Mouse (Mus musculus) heart, adult 2 months (tissue): Measurements from ENCODE around the gene Susd4. TPM values are rescaled to one million over a fixed set of nuclear protein-coding genes. Genes with fewer than 3 reads are reported as not detected.

Experiments
- DNase-seq, 2 experiments: peaks; one replicate each; pipeline ENCODE4 v3.0.0; 2021
- H3K27ac ChIP-seq: fragments of 200-600 bp; 2 replicates; pipeline ENCODE4 v1.8.1; 2022
- H3K27me3 ChIP-seq: fragments of 200-500 bp; 2 replicates; pipeline ENCODE4 v1.6.1; 2012; ENCODE audit warnings: mild to moderate bottlenecking, low read length, inconsistent platforms, mixed read lengths; ENCODE audit not compliant: control insufficient read depth, insufficient read depth
- H3K36me3 ChIP-seq: fragments of 200-500 bp; 2 replicates; pipeline ENCODE4 v1.6.1; 2012; ENCODE audit warnings: low read length, inconsistent platforms; ENCODE audit not compliant: control insufficient read depth, insufficient read depth
- H3K4me1 ChIP-seq: fragments of 200-500 bp; 2 replicates; pipeline ENCODE4 v1.6.1; 2011; ENCODE audit warnings: low read length; ENCODE audit not compliant: control insufficient read depth, insufficient read depth
- H3K4me3 ChIP-seq: fragments of 200-600 bp; 2 replicates; pipeline ENCODE4 v1.8.1; 2022
- H3K79me2 ChIP-seq: fragments of 200-500 bp; replicated peaks from 2 replicates; pipeline ENCODE4 v1.6.1; 2012; ENCODE audit warnings: mild to moderate bottlenecking, inconsistent platforms, low read length, moderate library complexity, mixed read lengths; ENCODE audit not compliant: control insufficient read depth, insufficient read depth
- H3K9ac ChIP-seq: fragments of 200-500 bp; 2 replicates; pipeline ENCODE4 v1.6.1; 2012; ENCODE audit warnings: low read depth, mild to moderate bottlenecking, control low read depth, inconsistent platforms, low read length, mixed read lengths
- CTCF ChIP-seq: fragments of 200-600 bp; IDR thresholded peaks from 2 replicates; pipeline ENCODE4 v1.8.1; 2022; ENCODE audit warnings: antibody characterized with exemption, mild to moderate bottlenecking, moderate library complexity
- EP300 ChIP-seq: fragments of 200-500 bp; IDR thresholded peaks from 2 replicates; pipeline ENCODE4 v1.6.1; 2011; ENCODE audit warnings: low read depth, low read length, control low read depth; ENCODE audit not compliant: insufficient read depth
- POLR2A ChIP-seq: fragments of 200-500 bp; IDR thresholded peaks from 2 replicates; pipeline ENCODE4 v1.6.1; 2011; ENCODE audit warnings: mild to moderate bottlenecking, low read depth, low read length, control low read depth; ENCODE audit not compliant: insufficient read depth
- WGBS: fragments of 180-500 bp; shearing (Covaris S2); methylation state at CpG from one replicate; pipeline ENCODE4 v1.1.7; 2018; 5-methylcytosine and 5-hydroxymethylcytosine counted together
- intact Hi-C: fragments of 180-260 bp; cut with DNase I; formaldehyde crosslinking; loops from one replicate; pipeline ENCODE4 v1.15.1; 2025
- polyA plus RNA-seq: library from polyadenylated mRNA; depleted of rRNA; stranded (reverse); fragments of >200 nt; gene quantifications from 2 replicates; pipeline ENCODE4 v1.2.3, GENCODE M21; 2012
- total RNA-seq, 2 experiments: library from RNA; stranded (reverse); gene quantifications; 2 replicates each; pipeline ENCODE4 v1.2.3; 2021

Gene Susd4
- total and polyA plus RNA-seq, 3 experiments, result 0.16 to 0.49 (median 0.34) TPM

- no peaks in the 10 kb centered on the region for H3K79me2 ChIP-seq
- H3K9ac ChIP-seq, result no peak overlapping the region
- no peak overlapping the region for H3K4me3 ChIP-seq
- no peaks in the 10 kb centered on the region for H3K4me1 ChIP-seq
- no peak overlapping the region for H3K27ac ChIP-seq
- intact Hi-C loops, result loop anchor here (2.0 kb wide), 1 partner anchor 93 kb away; no protein-coding TSS in a partner anchor
- H3K27me3 ChIP-seq, result no peaks in the 10 kb centered on the region
- no peak for TF ChIP-seq POLR2A
- no peak for TF ChIP-seq EP300
- H3K36me3 ChIP-seq, result no peaks in the 10 kb centered on the region
- WGBS, result 88% methylated on average over 3 of the region's 3 CpGs
- no peak for DNase-seq
Observed at GRCm38 (mm10) chr1:182867886-182868285, 104.2 kb downstream of the Susd4 start.

- Histone ChIP-seq H3K27ac (no peak overlapping the region), H3K27me3 (no peaks in the 10 kb centered on the region), H3K9ac (no peak overlapping the region), H3K4me3 (no peak overlapping the region), H3K36me3 (no peaks in the 10 kb centered on the region), H3K79me2 (no peaks in the 10 kb centered on the region), H3K4me1 (no peaks in the 10 kb centered on the region)
- peak; percentile 42 to 62 for DNase-seq
- TF ChIP-seq CTCF (peak; percentile 51), POLR2A (no peak)
- intact Hi-C loops, result loop anchor here (2.0 kb wide), 1 partner anchor 92 kb away; no protein-coding TSS in a partner anchor
- WGBS, result 72% methylated on average over 14 of the region's 14 CpGs
Observed at GRCm38 (mm10) chr1:182868432-182869113, 104.9 kb downstream of the Susd4 start.

GRCm38 (mm10) chr1:182869114-182869456 is 105.4 kb downstream of the Susd4 start:
- Histone ChIP-seq H3K4me3 (no peak overlapping the region), H3K36me3 (no peaks in the 10 kb centered on the region), H3K27ac (no peak overlapping the region), H3K79me2 (no peaks in the 10 kb centered on the region), H3K4me1 (no peaks in the 10 kb centered on the region), H3K9ac (no peak overlapping the region), H3K27me3 (no peaks in the 10 kb centered on the region)
- 52% methylated on average over 6 of the region's 6 CpGs for WGBS
- intact Hi-C loops, result loop anchor here (2.0 kb wide), 1 partner anchor 92 kb away; no protein-coding TSS in a partner anchor
- DNase-seq, result no peak
- no peak for TF ChIP-seq EP300
- TF ChIP-seq CTCF, result no peak
- TF ChIP-seq POLR2A, result no peak

- no peaks in the 10 kb centered on the region for H3K4me1 ChIP-seq
- no peak overlapping the region for H3K9ac ChIP-seq
Observed at GRCm38 (mm10) chr1:182878156-182878555, 114.5 kb downstream of the Susd4 start.

GRCm38 (mm10) chr1:182878719-182879118 is 115.1 kb downstream of the Susd4 start:
- Histone ChIP-seq H3K27me3 (no peaks in the 10 kb centered on the region), H3K27ac (no peak overlapping the region), H3K36me3 (no peaks in the 10 kb centered on the region), H3K4me3 (no peak overlapping the region), H3K4me1 (no peaks in the 10 kb centered on the region), H3K9ac (no peak overlapping the region), H3K79me2 (no peaks in the 10 kb centered on the region)
- intact Hi-C loops, result no loop called here
- WGBS, result 52% methylated on average over 4 of the region's 4 CpGs
- DNase-seq, result no peak
- no peak for TF ChIP-seq CTCF
- no peak for TF ChIP-seq EP300
- TF ChIP-seq POLR2A, result no peak

More at GRCm38 (mm10) chr1:182878156-182878555, 114.5 kb downstream of the Susd4 start:
- Histone ChIP-seq H3K4me3 (no peak overlapping the region), H3K36me3 (no peaks in the 10 kb centered on the region), H3K27me3 (no peaks in the 10 kb centered on the region), H3K79me2 (no peaks in the 10 kb centered on the region), H3K27ac (no peak overlapping the region)
- TF ChIP-seq POLR2A (no peak), EP300 (no peak), CTCF (no peak)
- WGBS, result 94% methylated on average over 5 of the region's 5 CpGs
- no peak for DNase-seq
- intact Hi-C loops, result no loop called here

- WGBS, result 50% methylated on average over 8 of the region's 8 CpGs
- H3K79me2 ChIP-seq, result no peaks in the 10 kb centered on the region
- no peak overlapping the region for H3K4me3 ChIP-seq
- no peaks in the 10 kb centered on the region for H3K36me3 ChIP-seq
- H3K27ac ChIP-seq, result no peak overlapping the region
- H3K9ac ChIP-seq, result no peak overlapping the region
- no peaks in the 10 kb centered on the region for H3K4me1 ChIP-seq
- TF ChIP-seq EP300 (no peak), POLR2A (no peak), CTCF (no peak)
- intact Hi-C loops, result no loop called here
- no peak for DNase-seq
- no peaks in the 10 kb centered on the region for H3K27me3 ChIP-seq
Observed at GRCm38 (mm10) chr1:182881246-182881645, 117.6 kb downstream of the Susd4 start.
